Mouse (Mus musculus): ENCODE measurements at regions not wholly inside any gene's neighbourhood (a gene's known extent, or its start where the extent isn't known, plus 50 kb on each side); places are given as distances from the start of the nearest gene placed in this dataset.
A peak's percentile ranks its signal among the peaks of the same experiment; 100 is the strongest.

DNA sequence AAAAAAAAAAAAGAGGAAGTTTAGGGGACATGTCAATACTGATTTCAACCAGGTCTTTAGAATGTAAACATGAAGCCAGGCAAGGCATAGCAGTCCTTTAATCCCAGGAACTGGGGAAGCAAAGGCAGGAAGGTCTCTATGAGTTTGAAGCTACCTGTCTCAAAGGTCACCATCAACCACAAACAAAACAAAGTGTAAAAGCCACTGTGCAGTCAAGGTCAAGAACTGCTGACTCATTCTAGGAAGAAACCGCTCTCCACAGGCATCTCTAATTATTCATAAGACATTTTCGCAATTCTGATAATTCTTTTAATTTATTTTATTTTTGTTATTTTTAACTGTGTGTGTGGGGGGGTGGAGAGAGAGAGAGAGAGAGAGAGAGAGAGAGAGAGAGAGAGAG lies 364.0 kb downstream of the Cntnap4 start:
- Histone ChIP-seq H3K36me3 (replicated peaks) (no peaks in the 10 kb centered on the region), H3K9me3 (no peaks in the 10 kb centered on the region), H3K4me1 (no peaks in the 10 kb centered on the region), H3K4me3 (no peak overlapping the region), H3K27ac (replicated peaks) (no peak overlapping the region), H3K27me3 (replicated peaks; ENCODE audit: low read depth, poor library complexity, severe bottlenecking) (no peaks in the 10 kb centered on the region)
- no peak for DNase-seq (ENCODE audit: low spot score)
- 91% methylated on average over 2 of the region's 2 CpGs for WGBS

DNA sequence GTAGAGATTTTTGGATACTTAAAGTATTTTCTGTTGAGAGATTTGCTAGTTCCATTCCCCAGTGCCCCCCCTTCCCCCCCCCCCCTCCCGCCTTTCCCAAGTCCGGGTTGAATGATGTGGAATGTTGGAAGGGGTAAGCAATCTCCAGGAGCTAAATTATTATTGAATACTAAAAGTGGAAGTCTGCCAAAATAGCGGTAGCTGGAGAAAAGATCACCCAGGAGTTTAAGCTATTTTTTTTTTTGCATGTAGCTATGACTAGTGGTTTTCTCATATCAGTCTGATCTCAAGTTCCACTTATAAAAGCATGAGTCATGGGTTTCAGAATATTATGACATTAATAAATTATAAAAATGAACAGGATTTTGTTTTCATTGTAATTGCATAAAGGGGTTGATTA lies 365.6 kb downstream of the Cntnap4 start:
- Histone ChIP-seq H3K27me3 (replicated peaks; ENCODE audit: low read depth, poor library complexity, severe bottlenecking) (no peaks in the 10 kb centered on the region), H3K36me3 (replicated peaks) (no peaks in the 10 kb centered on the region), H3K4me1 (no peaks in the 10 kb centered on the region), H3K27ac (replicated peaks) (no peak overlapping the region), H3K9me3 (no peaks in the 10 kb centered on the region), H3K4me3 (no peak overlapping the region)
- DNase-seq (ENCODE audit: low spot score): no peak
- 76% methylated on average over 3 of the region's 3 CpGs for WGBS

DNA sequence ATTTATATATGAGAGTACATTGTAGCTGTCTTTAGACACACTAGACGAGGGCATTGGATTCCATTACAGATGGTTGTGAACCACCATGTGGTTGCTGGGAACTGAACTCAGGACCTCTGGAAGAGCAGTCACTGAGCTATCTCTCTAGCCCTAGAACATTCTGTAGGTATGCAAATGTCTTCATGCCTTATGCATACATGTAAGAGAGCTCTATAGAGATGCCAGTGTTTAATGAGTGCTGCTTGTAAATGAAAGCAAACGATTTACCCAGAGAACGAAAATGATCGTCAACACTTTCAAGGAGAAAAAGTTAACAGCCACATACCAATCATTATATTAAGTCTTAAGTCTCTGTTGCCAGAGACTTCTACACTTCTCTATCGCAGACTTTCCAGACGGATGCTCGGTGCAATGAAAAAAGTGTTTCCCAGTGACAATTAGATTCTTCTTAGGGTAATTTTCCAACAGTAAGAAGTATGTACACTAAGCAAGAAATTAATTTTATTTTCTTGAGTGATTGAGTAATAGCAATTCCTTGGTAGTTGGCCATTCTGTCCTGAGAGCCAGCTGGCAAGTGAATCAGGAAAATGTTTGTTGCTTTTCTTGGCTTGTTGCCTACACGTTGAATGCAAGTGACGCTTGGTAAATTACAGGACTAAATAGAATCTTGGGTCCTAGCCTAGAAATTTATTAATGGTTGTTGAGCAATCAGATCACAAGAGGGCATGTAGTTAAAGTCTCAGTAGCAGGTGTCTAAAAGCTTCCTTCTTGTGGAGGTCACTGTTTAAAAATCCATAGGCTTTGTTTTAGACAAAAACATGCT lies 366.3 kb downstream of the Cntnap4 start:
- no peaks in the 10 kb centered on the region for H3K9me3 ChIP-seq
- H3K4me1 ChIP-seq: no peaks in the 10 kb centered on the region
- H3K27me3 ChIP-seq (replicated peaks; ENCODE audit: low read depth, poor library complexity, severe bottlenecking): no peaks in the 10 kb centered on the region
- H3K4me3 ChIP-seq: no peak overlapping the region
- DNase-seq (ENCODE audit: low spot score): no peak
- no peaks in the 10 kb centered on the region for H3K36me3 ChIP-seq (replicated peaks)
- WGBS: 92% methylated on average over 9 of the region's 9 CpGs
- H3K27ac ChIP-seq (replicated peaks): no peak overlapping the region

DNA sequence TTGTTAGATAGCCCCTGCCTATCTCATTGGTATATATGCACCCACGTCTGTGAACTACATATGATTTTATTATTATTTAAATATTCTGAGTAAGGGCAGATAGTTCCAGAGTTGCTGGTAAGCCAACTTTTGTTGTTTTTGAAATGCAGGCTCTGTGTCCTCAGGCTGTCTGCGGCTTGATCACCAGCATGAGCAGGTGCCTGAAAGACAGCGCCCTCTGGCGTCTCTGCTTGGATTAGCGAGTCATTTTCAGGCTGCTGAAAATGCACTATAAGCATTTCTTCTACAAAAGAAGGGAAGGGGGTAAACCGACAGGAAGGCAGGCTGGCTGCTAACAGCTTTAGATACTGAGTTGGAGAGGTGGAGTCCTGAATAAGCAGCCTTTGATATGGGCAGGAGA lies 402.6 kb downstream of the Cntnap4 start:
- no peaks in the 10 kb centered on the region for H3K9me3 ChIP-seq
- peak; percentile 74 for DNase-seq (ENCODE audit: low spot score)
- 6% methylated on average over 6 of the region's 6 CpGs for WGBS
- no peaks in the 10 kb centered on the region for H3K27me3 ChIP-seq (replicated peaks; ENCODE audit: low read depth, poor library complexity, severe bottlenecking)
- no peaks in the 10 kb centered on the region for H3K36me3 ChIP-seq (replicated peaks)
- H3K4me1 ChIP-seq: no peaks in the 10 kb centered on the region
- no peak overlapping the region for H3K27ac ChIP-seq (replicated peaks)
- H3K4me3 ChIP-seq: no peak overlapping the region

DNA sequence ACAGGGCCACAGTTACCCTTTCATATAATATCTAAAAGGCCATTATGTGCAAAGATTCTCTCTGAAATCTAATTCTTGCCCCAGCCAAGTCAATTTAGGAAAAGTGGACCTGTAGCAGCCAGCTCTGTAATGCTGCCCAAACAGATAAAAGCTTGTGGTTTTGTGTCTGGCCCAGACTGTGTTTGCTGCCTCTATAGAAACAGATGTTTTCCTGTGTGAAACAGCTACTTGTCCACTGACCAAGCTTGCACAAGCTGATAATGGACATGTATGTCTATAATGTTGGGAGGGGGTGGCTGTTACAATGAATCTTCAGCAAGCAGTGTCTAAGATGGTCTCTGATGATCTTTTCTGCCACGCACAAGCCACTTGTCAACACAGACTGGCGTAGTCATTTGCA lies 405.9 kb downstream of the Cntnap4 start:
- no peaks in the 10 kb centered on the region for H3K9me3 ChIP-seq
- H3K27me3 ChIP-seq (replicated peaks; ENCODE audit: low read depth, poor library complexity, severe bottlenecking): no peaks in the 10 kb centered on the region
- no peak overlapping the region for H3K4me3 ChIP-seq
- no peaks in the 10 kb centered on the region for H3K4me1 ChIP-seq
- H3K36me3 ChIP-seq (replicated peaks): no peaks in the 10 kb centered on the region
- 94% methylated on average over 2 of the region's 2 CpGs for whole genome bisulfite sequencing
- no peak overlapping the region for H3K27ac ChIP-seq (replicated peaks)
- no peak for DNase-seq (ENCODE audit: low spot score)

DNA sequence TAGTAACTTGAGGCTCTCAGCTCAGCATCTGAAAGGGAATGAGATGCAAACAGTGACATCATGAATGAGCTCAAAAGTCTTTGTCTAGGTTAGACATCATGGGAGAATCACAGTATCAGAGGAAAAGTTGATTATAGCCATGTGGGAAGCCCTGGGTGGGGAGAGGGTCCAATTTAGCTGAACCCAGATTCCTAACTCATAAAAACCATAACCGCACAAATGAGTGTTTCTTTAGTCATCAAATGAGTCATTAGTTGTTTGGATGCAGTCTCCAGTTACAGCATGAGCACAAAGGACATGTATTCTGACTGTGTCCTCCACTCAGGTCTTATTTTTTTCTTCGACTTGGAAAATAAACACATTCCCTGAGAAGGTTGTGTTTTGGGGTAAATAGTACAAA lies 406.5 kb downstream of the Cntnap4 start:
- H3K4me1 ChIP-seq: no peaks in the 10 kb centered on the region
- H3K27me3 ChIP-seq (replicated peaks; ENCODE audit: low read depth, poor library complexity, severe bottlenecking): no peaks in the 10 kb centered on the region
- H3K9me3 ChIP-seq: no peaks in the 10 kb centered on the region
- no peaks in the 10 kb centered on the region for H3K36me3 ChIP-seq (replicated peaks)
- DNase-seq (ENCODE audit: low spot score): no peak
- H3K27ac ChIP-seq (replicated peaks): no peak overlapping the region
- no peak overlapping the region for H3K4me3 ChIP-seq
- WGBS: 89% methylated on average over 2 of the region's 2 CpGs

DNA sequence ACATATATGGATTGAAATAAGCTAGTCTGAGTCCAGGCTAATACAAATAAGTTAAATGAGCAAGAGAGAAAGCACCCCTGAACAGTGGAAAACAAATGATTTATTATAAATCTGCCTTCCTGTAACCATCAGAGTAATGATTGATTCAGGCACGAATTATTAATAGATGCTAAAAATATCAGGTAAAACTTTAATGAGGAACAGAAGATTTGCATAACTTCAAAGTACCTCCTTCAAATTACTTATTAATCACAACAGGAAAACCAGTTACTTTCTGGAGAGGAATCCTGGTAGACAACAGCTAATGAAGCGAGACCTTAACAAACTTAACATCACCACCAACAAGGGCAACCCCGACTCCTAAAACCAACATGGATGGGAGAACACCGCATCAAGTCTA lies 423.9 kb downstream of the Cntnap4 start:
- H3K27me3 ChIP-seq (replicated peaks; ENCODE audit: low read depth, poor library complexity, severe bottlenecking): no peaks in the 10 kb centered on the region
- no peaks in the 10 kb centered on the region for H3K9me3 ChIP-seq
- H3K36me3 ChIP-seq (replicated peaks): no peaks in the 10 kb centered on the region
- no peak for DNase-seq (ENCODE audit: low spot score)
- no peak overlapping the region for H3K4me3 ChIP-seq
- 90% methylated on average over 4 of the region's 4 CpGs for WGBS
- H3K27ac ChIP-seq (replicated peaks): no peak overlapping the region
- no peaks in the 10 kb centered on the region for H3K4me1 ChIP-seq

DNA sequence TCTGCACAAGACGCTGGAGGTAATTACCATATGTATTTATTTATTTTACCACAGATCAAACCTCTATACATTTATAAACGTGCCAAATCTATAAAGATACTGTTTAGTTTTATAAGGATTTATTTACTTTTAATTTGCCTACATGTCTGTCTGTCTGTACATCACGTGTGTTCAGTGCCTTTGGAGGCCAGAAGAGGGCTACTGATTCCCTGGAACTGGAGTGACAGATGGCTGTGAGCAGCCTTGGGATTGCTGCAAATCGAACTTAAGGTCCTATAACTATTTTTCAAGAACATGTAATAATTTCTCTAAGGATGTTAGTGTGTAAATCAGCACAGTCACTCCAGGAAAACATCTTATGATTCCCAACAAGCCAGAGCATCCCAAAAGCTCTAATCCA lies 437.5 kb downstream of the Cntnap4 start:
- Histone ChIP-seq H3K4me1 (no peaks in the 10 kb centered on the region), H3K27ac (replicated peaks) (no peak overlapping the region), H3K27me3 (replicated peaks; ENCODE audit: low read depth, poor library complexity, severe bottlenecking) (no peaks in the 10 kb centered on the region), H3K36me3 (replicated peaks) (no peaks in the 10 kb centered on the region), H3K9me3 (no peaks in the 10 kb centered on the region), H3K4me3 (no peak overlapping the region)
- 69% methylated on average over 4 of the region's 4 CpGs for WGBS
- DNase-seq (ENCODE audit: low spot score): no peak

DNA sequence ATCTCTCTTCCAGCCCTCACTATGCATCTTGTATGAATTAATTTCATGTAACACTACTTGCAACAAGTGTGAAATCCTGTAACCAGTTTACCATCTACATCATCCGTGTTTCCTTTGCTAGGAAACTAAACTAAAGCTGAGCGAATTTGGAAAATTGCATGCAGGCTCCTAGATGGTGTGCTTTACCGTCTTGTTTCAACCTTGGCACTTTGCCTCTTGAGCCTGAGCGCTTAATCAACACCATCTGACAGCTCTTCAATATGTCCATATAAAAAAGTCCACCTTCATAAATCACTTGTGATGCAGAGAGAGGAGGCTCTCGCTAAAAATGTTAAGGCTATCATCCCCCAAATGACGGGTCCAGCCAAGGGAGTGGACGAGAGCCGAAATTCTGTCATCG lies 459.0 kb downstream of the Cntnap4 start:
- no peak overlapping the region for H3K27ac ChIP-seq (replicated peaks)
- no peak for DNase-seq (ENCODE audit: low spot score)
- H3K9me3 ChIP-seq: no peaks in the 10 kb centered on the region
- whole genome bisulfite sequencing: 88% methylated on average over 9 of the region's 9 CpGs
- no peaks in the 10 kb centered on the region for H3K4me1 ChIP-seq
- H3K4me3 ChIP-seq: no peak overlapping the region
- H3K27me3 ChIP-seq (replicated peaks; ENCODE audit: low read depth, poor library complexity, severe bottlenecking): no peaks in the 10 kb centered on the region
- H3K36me3 ChIP-seq (replicated peaks): no peaks in the 10 kb centered on the region

DNA sequence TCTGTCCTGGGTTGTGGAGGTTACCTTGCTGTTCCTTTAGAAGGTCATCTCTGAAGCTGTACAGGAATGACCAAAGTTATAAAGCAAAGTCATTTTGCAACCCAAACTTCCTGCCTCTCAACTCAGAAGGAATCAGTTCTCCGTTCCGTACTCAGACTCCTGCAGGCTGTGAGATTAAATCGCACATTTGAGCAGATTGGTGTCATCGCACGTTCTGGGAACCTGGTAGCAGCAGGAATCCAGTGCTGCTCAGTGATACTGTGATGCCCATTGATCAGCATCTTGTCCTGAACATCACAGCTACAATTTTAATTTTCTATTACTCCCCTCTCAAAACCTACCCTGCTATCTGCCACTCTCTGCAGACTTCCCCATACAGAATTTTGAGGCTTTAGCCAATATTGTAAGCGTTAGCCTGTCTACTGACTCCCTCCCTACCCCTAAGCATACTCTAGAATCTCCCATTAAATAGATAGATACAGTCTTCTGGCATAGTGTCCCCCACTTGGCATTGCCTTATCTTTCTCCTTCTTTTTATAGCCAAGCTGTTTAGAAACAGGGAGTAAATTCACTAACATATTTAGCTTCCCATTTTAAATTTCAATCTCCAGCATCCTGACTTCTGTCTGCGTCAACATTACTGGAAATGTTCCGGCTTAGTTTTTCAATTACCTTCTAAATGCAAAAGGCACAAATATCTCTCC lies 482.1 kb downstream of the Cntnap4 start:
- DNase-seq (ENCODE audit: low spot score): no peak
- no peaks in the 10 kb centered on the region for H3K27me3 ChIP-seq (replicated peaks; ENCODE audit: low read depth, poor library complexity, severe bottlenecking)
- no peak overlapping the region for H3K4me3 ChIP-seq
- no peaks in the 10 kb centered on the region for H3K9me3 ChIP-seq
- no peaks in the 10 kb centered on the region for H3K4me1 ChIP-seq
- no peak overlapping the region for H3K27ac ChIP-seq (replicated peaks)
- 91% methylated on average over 8 of the region's 8 CpGs for whole genome bisulfite sequencing
- no peaks in the 10 kb centered on the region for H3K36me3 ChIP-seq (replicated peaks)

DNA sequence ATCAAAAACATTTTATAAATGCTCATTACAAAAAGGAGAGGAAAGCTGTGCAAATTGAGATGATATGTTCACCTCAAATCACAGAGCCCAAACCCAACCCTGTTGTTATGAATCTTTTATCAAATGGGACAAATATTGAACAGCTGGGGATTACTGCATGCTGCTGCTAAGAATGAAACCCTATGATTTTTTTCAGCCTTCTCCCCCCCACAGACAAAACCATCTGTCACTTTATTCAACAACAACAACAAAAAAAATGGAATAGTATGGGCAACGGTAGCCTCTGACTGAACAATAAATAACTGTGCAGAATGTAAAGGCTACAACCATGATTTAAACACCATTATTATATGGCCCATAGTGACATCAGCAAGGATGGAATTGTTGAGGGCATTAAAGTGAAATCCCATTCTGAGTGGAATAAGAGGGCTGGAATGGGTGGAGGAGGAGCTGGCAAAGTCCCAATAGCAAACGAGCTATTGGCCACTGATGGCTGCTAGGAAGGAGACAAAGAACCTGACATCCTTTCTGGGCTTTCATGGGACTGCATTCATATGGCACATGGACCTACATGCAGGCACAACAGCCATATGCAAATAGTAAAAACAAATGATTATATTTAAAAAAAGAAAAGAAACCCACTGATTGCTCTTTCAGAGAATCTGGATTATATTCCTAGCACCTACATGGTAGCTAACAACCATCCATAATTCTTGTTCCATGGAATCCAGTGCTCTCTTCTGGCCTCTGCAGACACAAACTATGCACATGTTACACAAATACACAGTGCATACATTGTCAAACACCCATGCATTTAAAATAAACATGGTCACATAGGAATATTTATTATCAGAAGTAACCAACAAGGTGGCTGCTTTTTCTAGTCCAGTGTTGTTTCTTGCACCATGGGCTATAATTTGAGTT lies 495.7 kb downstream of the Cntnap4 start:
- Histone ChIP-seq H3K4me1 (no peaks in the 10 kb centered on the region), H3K9me3 (no peaks in the 10 kb centered on the region), H3K36me3 (replicated peaks) (no peaks in the 10 kb centered on the region), H3K27me3 (replicated peaks; ENCODE audit: low read depth, poor library complexity, severe bottlenecking) (no peaks in the 10 kb centered on the region), H3K27ac (replicated peaks) (no peak overlapping the region), H3K4me3 (no peak overlapping the region)
- 84% methylated on average over 2 of the region's 2 CpGs for WGBS
- DNase-seq (ENCODE audit: low spot score): no peak

DNA sequence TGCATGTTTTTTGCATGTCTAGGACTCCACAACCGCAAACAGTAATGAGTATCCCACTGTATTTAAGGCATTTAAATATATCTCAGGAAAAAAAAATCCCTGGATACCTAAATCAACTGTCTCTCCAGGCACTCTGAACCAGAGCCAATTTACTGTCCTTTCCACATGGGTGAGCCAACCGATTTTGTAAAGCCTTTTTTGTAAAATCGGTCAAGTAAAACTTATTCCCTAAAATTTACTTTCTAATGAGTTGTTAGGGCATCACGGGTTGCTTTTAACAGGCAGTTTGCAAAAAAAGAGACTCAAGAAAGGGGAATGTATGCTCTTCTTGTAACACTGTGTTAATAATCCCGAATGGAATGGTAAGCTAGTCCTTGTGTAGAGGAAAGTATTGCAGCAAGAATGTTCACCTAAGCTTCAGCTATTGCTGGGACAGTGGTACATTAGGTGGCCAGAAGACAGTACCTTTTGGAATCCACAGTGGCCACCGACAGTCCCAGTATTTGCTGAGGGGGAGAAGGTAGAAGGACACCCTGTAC lies 496.4 kb downstream of the Cntnap4 start:
- H3K27ac ChIP-seq (replicated peaks): no peak overlapping the region
- H3K27me3 ChIP-seq (replicated peaks; ENCODE audit: low read depth, poor library complexity, severe bottlenecking): no peaks in the 10 kb centered on the region
- WGBS: 81% methylated on average over 6 of the region's 6 CpGs
- H3K4me1 ChIP-seq: no peaks in the 10 kb centered on the region
- no peaks in the 10 kb centered on the region for H3K36me3 ChIP-seq (replicated peaks)
- no peak overlapping the region for H3K4me3 ChIP-seq
- no peaks in the 10 kb centered on the region for H3K9me3 ChIP-seq
- DNase-seq (ENCODE audit: low spot score): no peak
